Mouse (Mus musculus) cerebellum, adult 2 months (tissue): ENCODE measurements around the gene Megf11. TPM values are rescaled to one million over a fixed set of nuclear protein-coding genes. Genes with fewer than 3 reads are reported as not detected.
"Not testable (repeated sequence)": the region's sequence is repeated elsewhere in the genome, so short reads cannot be mapped to it uniquely, and the experiment has no call there.

Experiments
- DNase-seq, 2 experiments: peaks; one replicate each; pipeline ENCODE4 v3.0.0; 2021
- H3K27ac ChIP-seq: fragments of 200-500 bp; 2 replicates; pipeline ENCODE4 v1.5.1; 2012; ENCODE audit warnings: low read length, control low read depth, inconsistent platforms; ENCODE audit not compliant: insufficient read depth
- H3K27me3 ChIP-seq: fragments of 200-500 bp; 2 replicates; pipeline ENCODE4 v1.6.1; 2012; ENCODE audit warnings: inconsistent platforms, mild to moderate bottlenecking, low read length, moderate library complexity; ENCODE audit not compliant: control insufficient read depth, insufficient read depth
- H3K4me1 ChIP-seq: fragments of 200-500 bp; 2 replicates; pipeline ENCODE4 v1.6.1; 2011; ENCODE audit warnings: low read length; ENCODE audit not compliant: control insufficient read depth, insufficient read depth
- H3K4me3 ChIP-seq: fragments of 200-500 bp; replicated peaks from 2 replicates; pipeline ENCODE3; 2011; ENCODE audit warnings: mild to moderate bottlenecking, low read depth, low read length, control low read depth; ENCODE audit not compliant: insufficient read depth
- CTCF ChIP-seq: fragments of 200-500 bp; IDR thresholded peaks from 2 replicates; pipeline ENCODE4 v1.5.1; 2011; ENCODE audit warnings: low read depth, mild to moderate bottlenecking, control low read depth, low read length, moderate library complexity, borderline replicate concordance; ENCODE audit not compliant: insufficient read depth
- POLR2A ChIP-seq: fragments of 200-500 bp; IDR thresholded peaks from 2 replicates; pipeline ENCODE4 v1.6.1; 2011; ENCODE audit warnings: low read length, control low read depth, borderline replicate concordance; ENCODE audit not compliant: insufficient read depth
- WGBS: fragments of 180-500 bp; shearing (Covaris S2); methylation state at CpG from one replicate; pipeline ENCODE4 v1.1.7; 2018; 5-methylcytosine and 5-hydroxymethylcytosine counted together
- polyA plus RNA-seq: library from polyadenylated mRNA; depleted of rRNA; stranded (reverse); fragments of >200 nt; gene quantifications from 2 replicates; pipeline ENCODE4 v1.2.3, GENCODE M21; 2012

The Megf11 gene
- polyA plus RNA-seq, 1 experiment, result 66.9 TPM

DNA sequence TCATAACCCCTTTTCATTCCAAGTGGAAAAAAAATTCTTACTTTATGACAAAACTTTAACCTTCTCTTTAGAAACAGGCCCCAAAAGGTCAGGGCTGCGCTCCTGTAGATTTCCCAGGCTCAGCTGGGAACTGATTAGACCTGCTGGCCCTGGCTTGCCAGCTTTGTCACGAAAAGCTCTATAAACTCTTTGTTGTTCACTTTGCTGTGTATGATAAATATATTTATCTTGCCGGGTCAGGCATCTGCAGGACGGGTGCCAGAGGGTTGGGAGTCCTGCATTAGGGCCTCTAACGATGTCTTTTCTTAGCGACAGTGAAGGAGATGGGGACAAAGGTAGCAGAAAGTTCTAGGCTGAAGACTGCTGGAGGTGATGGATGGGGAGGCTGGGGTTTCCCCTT is 87.3 kb downstream of the Megf11 start:
- 80% methylated on average over 6 of the region's 6 CpGs for WGBS
- TF ChIP-seq POLR2A, result no peak
- no peak for TF ChIP-seq CTCF

DNA sequence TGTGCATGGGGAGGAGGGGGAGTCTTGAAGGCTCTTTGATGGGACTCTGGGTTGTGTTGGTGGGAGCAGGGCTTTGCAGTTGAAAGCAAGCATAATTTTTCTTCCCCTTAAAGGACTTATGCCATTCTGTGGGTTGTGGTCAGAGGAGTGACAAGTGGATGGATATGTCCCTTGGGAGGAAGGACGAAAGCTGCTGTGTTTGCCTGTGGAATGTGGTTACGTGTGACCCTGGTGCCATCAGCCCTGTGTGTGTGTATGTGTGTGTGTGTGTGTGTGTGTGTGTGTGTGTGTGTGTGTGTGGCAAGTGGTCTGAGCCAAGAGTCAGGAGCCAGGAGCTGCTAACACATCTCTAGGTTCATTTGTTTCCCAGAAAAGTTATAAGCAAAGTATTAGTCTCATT is 87.7 kb downstream of the Megf11 start:
- peaks cover 38% of the 10 kb centered on the region for H3K4me1 ChIP-seq
- no peak for TF ChIP-seq CTCF
- no peak for TF ChIP-seq POLR2A
- WGBS, result 69% methylated on average over 2 of the region's 2 CpGs
- no peak for DNase-seq
- H3K4me3 ChIP-seq, result no peak overlapping the region
- H3K27me3 ChIP-seq, result no peaks in the 10 kb centered on the region
- no peak overlapping the region for H3K27ac ChIP-seq

More for the DNA sequence above, 87.3 kb downstream of the Megf11 start:
- peaks cover 34% of the 10 kb centered on the region for H3K4me1 ChIP-seq
- no peak overlapping the region for H3K27ac ChIP-seq
- no peaks in the 10 kb centered on the region for H3K27me3 ChIP-seq
- no peak overlapping the region for H3K4me3 ChIP-seq
- DNase-seq, result no peak

DNA sequence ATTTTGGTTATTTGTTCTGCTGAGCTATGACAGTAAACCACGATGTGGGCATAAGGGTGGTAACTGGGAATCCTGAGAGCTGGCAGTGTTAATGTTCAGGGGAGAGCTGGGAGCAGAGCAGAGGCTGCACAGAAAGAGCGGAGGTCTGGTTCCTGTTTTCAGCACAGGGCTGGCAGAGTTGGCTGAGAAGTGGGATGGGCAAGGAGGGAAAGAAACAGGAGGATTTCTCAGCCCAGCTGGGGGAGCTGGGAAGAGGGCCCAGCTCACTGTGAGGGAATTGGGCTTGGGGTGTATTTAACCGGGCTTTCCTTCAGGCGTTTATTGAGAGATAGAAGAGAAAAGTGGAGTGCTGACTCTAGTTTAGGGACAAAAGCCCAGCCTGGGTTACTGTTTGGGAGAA is 88.3 kb downstream of the Megf11 start:
- WGBS, result 8% methylated on average over 4 of the region's 4 CpGs
- no peak for TF ChIP-seq CTCF
- no peak for TF ChIP-seq POLR2A
- no peak for DNase-seq

DNA sequence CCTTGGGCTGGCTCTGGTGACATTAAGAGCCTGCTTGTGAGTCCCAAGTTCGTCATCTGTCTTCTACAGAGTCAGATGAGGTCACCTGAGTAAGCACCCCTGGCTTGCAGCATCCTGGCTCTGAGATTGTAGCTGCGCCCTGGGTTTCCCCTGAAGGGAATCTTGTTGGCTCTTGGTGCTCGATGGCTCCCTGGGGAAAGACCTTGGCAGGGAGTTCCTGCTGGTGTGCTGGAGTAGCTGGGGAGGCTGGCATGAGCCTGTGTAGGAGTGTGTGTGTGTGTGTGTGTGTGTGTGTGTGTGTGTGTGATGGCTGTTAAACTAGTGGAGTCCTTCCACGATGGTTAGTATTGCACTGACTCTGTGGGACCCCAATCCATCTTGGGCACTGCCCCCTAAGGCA is 88.7 kb downstream of the Megf11 start:
- TF ChIP-seq POLR2A (no peak), CTCF (no peak)
- no peak overlapping the region for H3K4me3 ChIP-seq
- no peak for DNase-seq
- 23% methylated on average over 4 of the region's 4 CpGs for WGBS
- H3K27ac ChIP-seq, result no peak overlapping the region
- H3K4me1 ChIP-seq, result peaks cover 40% of the 10 kb centered on the region
- H3K27me3 ChIP-seq, result no peaks in the 10 kb centered on the region

More for the DNA sequence above, 88.3 kb downstream of the Megf11 start:
- H3K4me1 ChIP-seq, result peaks cover 40% of the 10 kb centered on the region
- no peak overlapping the region for H3K4me3 ChIP-seq
- no peak overlapping the region for H3K27ac ChIP-seq
- H3K27me3 ChIP-seq, result no peaks in the 10 kb centered on the region

DNA sequence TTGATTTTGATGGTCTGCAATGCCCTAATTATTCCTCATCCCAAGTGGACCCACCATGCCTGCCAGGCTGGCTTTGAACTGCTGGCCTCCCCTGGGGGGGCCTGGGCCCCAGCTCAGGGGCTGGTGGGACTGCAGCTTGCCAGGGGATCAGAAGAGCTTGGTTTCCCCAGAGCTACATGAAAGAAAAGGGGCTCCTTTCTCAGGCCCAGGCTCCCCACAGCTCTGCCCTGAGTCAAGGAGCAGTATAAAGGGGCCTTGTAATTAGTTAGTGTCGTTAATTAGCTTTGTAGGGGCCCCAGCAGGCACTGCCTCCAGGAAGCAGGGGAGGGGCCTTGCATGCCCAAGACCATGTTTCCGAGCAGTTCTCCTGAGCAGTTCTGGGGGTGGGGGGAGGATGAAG is 90.5 kb downstream of the Megf11 start:
- Histone ChIP-seq H3K4me1 (peaks cover 37% of the 10 kb centered on the region), H3K27ac (no peak overlapping the region), H3K27me3 (no peaks in the 10 kb centered on the region), H3K4me3 (no peak overlapping the region)
- WGBS, result 73% methylated on average over 2 of the region's 2 CpGs
- DNase-seq, result no peak
- TF ChIP-seq CTCF, result no peak
- no peak for TF ChIP-seq POLR2A

DNA sequence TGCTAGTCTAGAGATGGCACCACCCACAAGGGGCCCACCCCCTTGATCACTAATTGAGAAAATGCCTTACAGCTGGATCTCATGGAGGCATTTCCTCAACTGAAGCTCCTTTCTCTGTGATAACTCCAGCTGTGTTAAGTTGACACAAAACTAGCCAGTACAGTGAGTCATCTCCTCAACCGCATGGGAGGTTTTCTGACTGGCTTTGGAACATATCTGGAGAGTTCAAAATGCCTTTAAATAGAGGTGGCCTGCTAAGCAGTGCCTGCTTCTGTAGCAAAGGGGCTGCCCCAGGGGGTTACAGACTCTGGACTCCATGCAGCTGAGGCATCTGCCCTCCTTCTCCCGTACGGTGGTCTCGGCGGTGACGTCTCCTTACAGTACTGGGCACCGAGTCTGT is 92.0 kb downstream of the Megf11 start:
- DNase-seq, H3K27ac ChIP-seq, H3K4me3 ChIP-seq, H3K27me3 ChIP-seq: not testable (repeated sequence)
- peaks cover 38% of the 10 kb centered on the region for H3K4me1 ChIP-seq
- WGBS, result 70% methylated on average over 7 of the region's 7 CpGs

DNA sequence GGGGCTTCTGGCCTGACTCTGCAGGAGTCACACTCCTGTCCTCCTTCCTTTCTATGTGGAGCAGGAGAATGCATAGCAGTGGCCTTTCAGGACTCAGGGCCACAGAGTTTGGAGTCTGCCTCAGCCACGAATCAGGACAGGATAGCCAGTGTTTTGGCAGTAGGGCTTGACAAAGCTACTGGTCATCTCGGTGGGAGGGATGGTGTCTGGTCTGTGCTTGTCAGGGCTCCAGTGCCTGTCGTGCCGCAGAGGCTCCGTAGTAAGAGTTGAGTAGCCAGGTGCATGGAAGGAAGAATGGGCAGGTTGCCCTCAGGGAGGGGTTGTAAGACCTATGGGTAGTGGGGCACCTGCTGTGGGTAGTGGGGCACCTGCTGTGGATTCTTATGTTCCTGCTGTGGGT is 96.7 kb downstream of the Megf11 start:
- DNase-seq, result peak; percentile 80 to 85
- no peak overlapping the region for H3K4me3 ChIP-seq
- TF ChIP-seq CTCF (no peak), POLR2A (no peak)
- H3K27me3 ChIP-seq, result no peaks in the 10 kb centered on the region
- H3K4me1 ChIP-seq, result peaks cover 50% of the 10 kb centered on the region
- 13% methylated on average over 5 of the region's 5 CpGs for WGBS
- peak overlapping the region; percentile 29 for H3K27ac ChIP-seq

DNA sequence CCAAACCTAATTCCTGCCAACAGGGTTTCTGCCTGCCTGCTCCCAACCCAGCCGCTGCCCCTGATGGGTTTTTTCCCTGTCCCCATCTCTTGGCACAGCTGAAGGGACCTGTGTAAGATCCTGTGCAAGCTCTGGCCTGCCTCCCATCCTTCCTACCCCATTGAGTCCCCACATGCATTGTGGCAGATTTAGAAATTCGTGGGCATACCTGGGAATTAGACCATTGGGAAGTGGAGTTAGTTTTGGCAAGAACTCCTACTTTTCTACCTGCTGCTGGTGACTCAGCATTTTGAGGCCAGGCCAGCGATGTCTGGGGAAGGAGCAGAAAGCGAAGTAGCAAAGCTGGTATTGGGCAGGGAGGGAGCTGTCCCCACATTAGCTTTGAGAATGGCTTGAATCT is 102.0 kb downstream of the Megf11 start:
- Histone ChIP-seq H3K27me3 (no peaks in the 10 kb centered on the region), H3K4me1 (peaks cover 47% of the 10 kb centered on the region), H3K4me3 (no peak overlapping the region), H3K27ac (peak overlapping the region; percentile 76)
- DNase-seq, result peak; percentile 82 to 94
- no peak for TF ChIP-seq POLR2A
- no peak for TF ChIP-seq CTCF
- 7% methylated on average over 4 of the region's 4 CpGs for WGBS
